Mouse (Mus musculus): ENCODE measurements around the gene Cpa5.

Gene Cpa5

GRCm38 (mm10) chr6:30644462-30644861 is 33.7 kb downstream of the Cpa5 start:
- DNase-seq (ENCODE audit: low read depth, low spot score), result no peak

- DNase-seq (ENCODE audit: low read depth, low spot score), result no peak
Observed at GRCm38 (mm10) chr6:30645379-30645778, 34.6 kb downstream of the Cpa5 start.

DNA sequence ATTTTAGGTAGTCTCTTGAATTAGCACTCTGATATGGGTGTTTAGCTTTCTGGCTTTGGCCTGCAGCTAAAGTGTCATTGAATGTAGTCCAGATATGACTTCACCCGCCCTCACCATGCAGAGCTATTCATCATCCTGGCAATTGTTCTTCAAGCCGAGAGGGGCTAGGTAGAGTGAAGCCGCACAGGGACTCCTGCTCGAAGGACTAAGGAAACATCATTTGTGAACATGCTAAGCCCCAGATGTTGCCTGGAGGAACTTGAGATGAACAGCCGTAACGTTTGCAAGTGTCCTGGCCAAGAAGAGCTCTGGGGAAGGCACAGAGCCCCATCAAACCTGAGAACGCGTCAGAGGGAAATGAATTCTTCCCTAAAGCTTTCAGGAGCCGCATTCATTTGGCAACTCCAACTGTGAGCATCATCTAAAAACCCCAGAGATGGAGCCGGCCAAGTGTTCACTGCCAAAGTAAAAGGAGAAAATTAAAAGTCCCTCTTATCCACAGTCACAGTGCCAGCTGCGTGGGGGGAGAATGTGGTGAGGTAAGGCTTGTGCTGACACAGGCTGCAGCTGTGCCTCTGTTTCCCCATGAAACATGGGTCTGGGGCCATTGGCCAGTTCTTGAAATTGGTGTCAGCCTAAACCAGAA is 39.0 kb downstream of the Cpa5 start:
- no peak for DNase-seq (ENCODE audit: low read depth, low spot score)

DNA sequence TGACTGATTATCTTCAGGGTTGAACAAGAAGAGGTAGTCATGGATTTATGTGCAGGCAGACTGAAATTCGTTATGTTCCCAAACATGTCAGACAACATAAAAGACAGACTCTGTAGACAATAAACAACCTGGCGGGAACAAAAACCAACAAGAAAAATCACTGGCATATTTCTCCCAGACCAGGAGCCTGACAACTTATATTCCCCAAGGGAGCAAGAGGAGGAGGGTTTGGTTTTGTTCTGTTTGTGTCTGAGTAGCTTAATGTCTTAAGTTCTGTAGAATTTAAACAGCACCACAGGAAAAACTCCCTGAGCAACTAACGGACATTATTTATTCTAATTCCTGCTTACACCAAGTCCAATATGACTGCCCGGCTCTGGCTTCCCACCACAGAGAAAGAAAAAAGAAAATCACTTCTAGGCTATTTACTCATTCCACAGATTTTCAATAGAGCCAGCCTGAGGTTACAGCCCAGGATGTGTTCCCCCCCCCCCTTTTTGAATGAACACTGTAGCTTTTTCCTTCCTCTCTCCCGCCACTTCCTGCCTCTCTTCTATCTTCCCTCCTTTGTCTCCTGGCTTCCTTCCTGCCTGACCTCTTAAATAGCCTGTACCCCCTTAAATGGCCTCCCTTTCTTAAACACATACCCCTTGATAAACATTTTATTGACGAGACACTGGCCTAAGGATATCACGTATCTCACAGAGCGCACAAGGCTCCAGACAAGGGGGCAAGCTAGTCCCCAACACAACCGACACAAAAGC is 41.8 kb downstream of the Cpa5 start:
- no peak for DNase-seq (ENCODE audit: low read depth, low spot score)

DNA sequence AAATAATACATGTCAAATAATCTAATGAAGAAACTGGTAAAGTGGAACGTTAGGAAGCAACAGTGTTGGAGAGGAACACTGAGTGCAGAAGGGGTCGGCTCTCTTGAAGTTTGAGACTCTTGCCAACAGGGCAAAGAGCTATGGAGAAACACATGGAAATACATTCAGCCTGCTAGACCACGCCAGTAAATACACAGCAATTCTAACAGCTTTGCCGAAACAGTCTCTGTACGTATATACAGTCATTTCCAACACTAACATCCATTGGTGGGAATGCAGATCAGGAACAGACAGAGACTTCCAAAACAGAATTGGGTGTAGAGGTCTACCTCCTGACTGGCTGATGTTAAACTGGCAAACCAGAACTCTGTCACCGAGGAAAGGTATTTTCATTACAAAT is 42.7 kb downstream of the Cpa5 start:
- no peak for DNase-seq (ENCODE audit: low read depth, low spot score)

DNA sequence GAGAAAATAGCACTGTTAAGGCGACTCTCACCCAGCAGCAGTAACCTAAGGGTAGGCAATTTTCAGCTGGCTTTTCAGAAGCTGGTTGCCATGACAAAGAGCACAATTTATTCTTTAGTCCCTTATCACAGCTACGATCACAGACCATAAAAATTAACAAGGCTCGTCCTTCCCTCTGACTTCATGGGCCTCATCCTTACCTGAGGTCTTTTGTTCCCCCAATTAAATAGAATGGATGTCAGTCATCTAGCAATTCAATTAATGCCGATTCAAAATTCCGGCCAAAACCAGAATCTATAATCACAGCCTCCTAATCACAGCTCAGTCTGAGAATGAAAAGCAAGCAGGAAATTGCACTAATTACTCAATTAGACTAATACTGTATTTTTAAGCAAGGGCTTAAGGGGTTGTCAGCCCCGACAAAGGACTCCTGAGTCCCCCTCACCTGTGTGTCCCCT is 43.6 kb downstream of the Cpa5 start:
- DNase-seq (ENCODE audit: low read depth, low spot score), result no peak

DNA sequence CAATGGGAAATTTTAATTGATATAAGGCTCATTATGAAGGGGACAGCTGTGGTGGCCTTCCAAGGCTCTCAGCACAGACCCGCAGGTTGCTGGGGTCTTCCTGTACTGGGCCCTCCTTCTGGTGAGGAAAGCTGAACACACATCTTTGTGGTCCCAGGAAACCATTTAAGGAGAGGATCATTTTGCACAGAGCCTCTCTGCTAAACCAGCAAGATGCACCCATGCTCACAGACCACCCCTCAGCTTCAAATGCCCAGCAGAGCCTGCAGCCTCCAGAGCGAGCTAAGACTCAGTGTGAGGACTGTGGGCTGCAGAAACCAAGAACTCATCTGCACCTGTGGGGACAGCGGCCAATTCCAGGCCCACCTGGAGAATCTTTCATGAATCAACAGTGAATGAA is 44.1 kb downstream of the Cpa5 start:
- no peak for DNase-seq (ENCODE audit: low read depth, low spot score)

GRCm38 (mm10) chr6:30657279-30657678 is 46.5 kb downstream of the Cpa5 start:
- DNase-seq (ENCODE audit: low read depth, low spot score), result peak; percentile 49

DNA sequence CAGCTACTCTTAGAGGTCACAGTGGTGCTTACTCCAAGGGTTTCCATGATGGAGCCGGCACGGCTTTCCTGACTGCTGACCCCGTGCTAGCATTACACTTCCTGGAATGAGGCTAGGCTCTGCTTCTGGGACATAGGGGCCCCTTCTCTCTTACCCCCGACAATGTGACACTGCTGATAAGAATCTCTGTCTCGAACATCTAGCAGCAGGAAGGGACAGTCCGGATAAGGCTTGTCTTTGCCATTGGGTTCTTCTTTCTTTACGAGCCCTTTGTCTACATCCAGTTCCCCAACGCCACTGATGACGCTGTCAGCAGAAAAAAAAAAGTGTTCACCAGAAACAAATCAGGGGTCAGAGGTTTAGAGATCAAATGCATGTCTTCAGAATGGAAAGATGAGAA is 47.8 kb downstream of the Cpa5 start:
- no peak for DNase-seq (ENCODE audit: low read depth, low spot score)

DNA sequence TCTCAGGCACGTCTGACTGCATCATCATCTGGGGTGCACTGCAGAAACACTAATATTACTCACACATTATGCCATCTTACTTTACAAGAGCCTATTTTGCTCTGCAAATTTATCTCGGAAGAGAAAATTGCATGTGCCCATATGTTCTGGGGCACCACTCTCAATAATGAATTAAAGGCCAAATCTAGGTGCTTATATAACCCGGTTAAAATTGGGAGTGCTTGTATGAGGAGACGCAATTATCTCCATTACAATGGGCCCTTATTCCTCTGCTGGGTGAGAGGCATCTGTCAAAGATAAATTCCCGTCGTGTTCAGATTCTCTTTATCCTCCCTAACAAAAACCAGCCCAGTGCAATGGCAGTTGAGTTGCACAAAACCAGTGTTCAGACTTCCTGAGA is 54.0 kb downstream of the Cpa5 start:
- no peak for DNase-seq (ENCODE audit: low read depth, low spot score)

GRCm38 (mm10) chr6:30665296-30665695 is 54.5 kb downstream of the Cpa5 start:
- DNase-seq (ENCODE audit: low read depth, low spot score), result no peak

DNA sequence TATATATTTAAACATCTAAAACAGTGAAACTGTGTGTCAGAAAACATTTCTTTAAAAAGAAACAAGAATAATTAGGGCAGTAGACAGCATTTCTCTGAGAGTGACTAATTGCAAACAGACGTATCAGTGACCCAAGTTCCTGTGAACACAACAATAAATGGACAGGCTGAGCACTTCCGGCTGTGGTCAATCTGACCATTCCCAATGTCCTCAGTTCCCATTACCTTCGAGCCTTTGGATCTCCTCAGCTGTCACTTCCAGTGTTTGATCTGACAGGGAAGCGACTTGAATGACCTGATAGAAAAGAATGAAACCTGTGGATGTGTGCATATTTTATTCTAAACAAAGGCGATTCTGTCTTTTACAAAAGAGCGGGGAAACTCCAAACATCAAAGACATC is 55.2 kb downstream of the Cpa5 start:
- DNase-seq (ENCODE audit: low read depth, low spot score), result no peak

DNA sequence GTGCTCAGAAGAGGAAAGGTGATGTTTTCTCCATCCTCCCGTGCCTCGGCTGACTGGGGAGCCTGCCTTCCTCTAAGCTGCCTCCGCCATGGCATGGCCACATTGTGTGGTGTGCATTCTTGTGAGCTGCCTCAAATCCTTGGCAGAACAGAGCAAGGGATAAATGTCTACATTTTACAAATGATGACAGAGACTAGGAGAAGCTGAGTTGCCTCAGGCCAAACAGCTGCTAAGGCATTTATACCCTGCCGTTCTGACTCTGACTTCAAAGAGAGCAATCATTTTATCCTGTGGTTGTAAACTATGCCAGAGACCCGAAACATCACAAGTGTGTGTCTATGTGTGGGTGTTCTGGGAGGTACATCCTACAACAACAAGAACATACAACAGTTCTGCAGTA is 56.8 kb downstream of the Cpa5 start:
- DNase-seq (ENCODE audit: low read depth, low spot score), result no peak

DNA sequence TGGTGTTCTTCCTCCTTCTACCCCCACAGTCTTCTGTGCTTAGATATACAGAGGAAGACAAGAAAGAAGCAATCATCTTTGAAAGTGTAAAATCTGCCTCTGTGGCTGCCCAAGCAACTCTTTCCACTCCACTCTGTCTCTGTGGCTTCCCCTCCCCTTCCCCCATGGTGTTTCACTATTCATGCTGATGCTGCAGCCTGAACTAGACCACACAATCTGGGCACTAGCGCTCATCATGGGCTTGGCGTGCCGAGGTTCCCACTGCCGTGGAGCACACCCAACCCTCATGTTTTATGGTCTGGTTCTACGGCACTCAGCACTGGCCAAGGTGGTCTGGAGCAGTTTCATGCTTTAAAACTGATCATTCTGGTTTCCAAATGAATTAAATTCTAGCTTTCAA is 60.9 kb downstream of the Cpa5 start:
- DNase-seq (ENCODE audit: low read depth, low spot score), result peak; percentile 33

DNA sequence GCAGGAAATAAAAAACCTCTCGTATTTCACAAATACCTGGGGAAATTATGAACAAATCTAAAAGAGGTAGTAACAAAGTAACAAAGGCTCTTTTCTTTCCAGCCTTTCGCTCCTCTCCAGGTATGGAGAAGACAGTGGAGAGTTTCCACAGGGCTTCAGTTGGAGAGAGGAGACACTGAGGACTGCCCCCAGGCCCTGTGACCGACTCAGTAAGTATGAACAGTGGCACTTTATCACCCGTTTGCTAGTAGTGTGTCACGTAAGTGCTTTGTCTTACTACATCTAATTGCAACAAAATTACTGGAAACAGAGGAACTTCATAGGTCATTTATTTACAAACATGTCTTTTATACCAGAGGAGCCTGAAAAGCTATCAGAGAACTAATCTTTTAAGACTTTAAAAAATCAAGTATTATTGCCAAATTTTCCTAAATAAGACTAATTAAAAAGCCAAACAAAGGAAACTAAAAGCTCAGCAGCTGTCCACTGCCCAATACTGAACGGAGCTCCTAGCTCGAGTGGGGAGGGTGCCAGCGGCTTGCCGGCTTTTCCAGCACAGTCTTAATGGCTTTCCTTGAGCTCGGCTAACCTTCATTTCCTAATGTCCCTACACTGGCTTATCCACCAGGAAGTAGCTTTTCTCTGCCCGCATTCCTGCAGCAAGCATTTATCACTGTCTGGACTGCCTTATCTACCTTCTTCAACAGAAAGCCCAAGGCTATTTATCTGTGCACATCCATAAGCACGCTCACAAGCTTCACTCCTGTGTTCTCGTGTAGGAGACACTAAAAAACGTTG is 63.2 kb downstream of the Cpa5 start:
- no peak for DNase-seq (ENCODE audit: low read depth, low spot score)

DNA sequence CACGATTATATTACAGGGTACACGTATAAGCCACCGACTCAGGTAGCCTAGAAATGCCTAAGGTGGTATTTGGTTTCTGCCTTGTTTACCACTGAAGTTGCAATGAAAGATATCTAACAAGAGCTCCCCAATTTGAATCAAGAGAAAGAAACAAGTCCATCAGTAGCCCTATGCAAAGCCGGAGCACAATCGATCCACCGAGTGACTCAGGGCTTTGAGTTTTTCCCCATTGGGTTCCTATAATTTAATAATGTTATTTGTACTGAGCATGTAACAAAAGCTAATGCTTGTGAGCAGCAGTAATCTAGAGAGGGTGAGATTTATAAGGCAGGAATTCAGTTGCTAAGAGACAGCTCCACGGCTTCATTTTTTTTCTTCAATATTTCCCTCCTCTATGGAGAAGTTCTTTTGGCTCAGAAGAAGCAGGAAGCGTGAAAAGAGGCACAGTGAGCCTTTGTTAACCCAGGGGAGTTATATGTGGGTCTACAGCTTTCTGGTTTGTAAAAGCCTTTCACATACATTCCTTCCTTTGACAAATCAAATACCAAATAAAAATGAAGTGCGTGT is 64.0 kb downstream of the Cpa5 start:
- no peak for DNase-seq (ENCODE audit: low read depth, low spot score)

DNA sequence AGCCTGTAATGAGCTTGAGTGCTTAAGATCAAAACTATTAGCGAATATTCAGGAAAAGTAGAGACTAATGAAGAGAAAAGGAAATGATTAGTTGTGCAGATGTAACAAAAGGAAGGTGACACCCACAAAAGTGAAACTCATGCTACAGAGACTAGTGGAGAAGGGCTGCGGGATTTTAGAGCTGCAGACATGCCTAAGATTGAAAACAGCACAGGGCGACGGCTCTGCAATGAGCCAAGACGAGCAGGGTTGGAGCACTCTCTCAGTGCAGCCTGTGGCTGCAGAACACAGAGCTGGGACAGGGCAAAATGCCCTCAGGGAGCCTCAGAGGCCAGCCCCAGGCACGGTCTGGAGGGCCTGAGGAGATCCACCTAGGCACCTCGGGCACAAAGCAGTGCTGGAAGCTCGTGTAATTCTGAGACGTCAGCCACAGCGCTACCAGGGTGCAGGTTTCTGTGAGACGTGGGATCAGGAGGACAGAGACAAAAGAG is 64.5 kb downstream of the Cpa5 start:
- no peak for DNase-seq (ENCODE audit: low read depth, low spot score)

- DNase-seq (ENCODE audit: low read depth, low spot score), result no peak
Observed at GRCm38 (mm10) chr6:30676506-30676905, 65.7 kb downstream of the Cpa5 start.

DNA sequence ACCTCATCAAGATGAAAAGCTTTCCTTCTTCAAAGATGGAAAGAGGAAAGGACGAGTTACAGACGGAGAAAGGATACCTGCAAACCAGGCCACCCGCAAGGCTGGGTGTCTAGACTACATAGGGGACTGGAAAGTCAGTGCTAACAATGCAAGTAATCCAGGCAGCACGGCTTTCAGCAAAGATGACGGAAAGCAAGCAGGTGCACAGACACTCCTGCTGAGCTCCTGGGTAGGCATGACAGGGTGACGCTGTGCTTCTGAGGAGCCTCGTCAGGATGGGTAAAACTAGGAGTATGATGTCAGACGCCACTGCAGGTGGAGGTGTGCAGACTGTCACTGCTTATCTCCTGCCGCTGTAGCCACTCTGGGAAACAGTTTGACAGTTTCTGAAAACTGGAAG is 66.8 kb downstream of the Cpa5 start:
- no peak for DNase-seq (ENCODE audit: low read depth, low spot score)

GRCm38 (mm10) chr6:30678482-30678881 is 67.7 kb downstream of the Cpa5 start:
- no peak for DNase-seq (ENCODE audit: low read depth, low spot score)

GRCm38 (mm10) chr6:30679567-30679966 is 68.8 kb downstream of the Cpa5 start:
- DNase-seq (ENCODE audit: low read depth, low spot score), result no peak

DNA sequence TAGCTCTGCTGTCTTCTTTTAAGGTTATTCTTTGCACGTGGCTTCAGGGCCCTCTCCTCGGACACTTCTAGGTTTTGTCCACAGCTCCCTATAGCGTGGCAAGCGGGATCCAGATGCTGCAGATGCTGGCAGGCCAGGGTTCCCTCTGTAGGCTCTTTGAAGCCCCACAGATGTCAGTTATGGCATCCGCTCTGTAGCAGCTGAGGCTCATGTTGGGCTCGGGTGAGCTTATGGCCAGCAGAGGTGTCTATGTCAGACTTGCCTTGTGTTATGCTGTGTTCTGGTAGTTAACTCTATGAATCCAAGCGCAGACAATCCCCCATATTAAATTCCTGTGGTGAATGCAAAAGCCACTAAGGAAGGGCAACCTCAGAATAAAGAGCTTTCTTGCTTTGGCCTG is 69.6 kb downstream of the Cpa5 start:
- DNase-seq (ENCODE audit: low read depth, low spot score), result no peak

Data from CD4-positive, CD25-positive, alpha-beta regulatory T cell, adult 2 months (primary cell).